Mouse (Mus musculus) large intestine, adult 2 months (tissue): Measurements from ENCODE around the gene Olfr108. TPM values are rescaled to one million over a fixed set of nuclear protein-coding genes. Genes with fewer than 3 reads are reported as not detected.

Source experiments
- DNase-seq: peaks from one replicate; pipeline ENCODE4 v3.0.0-alpha.2; 2012; ENCODE audit warnings: low read depth, low spot score
- WGBS: fragments of 180-500 bp; shearing (Covaris S2); methylation state at CpG from one replicate; pipeline ENCODE4 v1.1.7; 2018; 5-methylcytosine and 5-hydroxymethylcytosine counted together
- polyA plus RNA-seq: library from polyadenylated mRNA; depleted of rRNA; stranded (reverse); fragments of >200 nt; gene quantifications from 2 replicates; pipeline ENCODE4 v1.2.3, GENCODE M21; 2012; rRNA removed

The Olfr108 gene
- polyA plus RNA-seq: not detected in 2 replicates

DNA sequence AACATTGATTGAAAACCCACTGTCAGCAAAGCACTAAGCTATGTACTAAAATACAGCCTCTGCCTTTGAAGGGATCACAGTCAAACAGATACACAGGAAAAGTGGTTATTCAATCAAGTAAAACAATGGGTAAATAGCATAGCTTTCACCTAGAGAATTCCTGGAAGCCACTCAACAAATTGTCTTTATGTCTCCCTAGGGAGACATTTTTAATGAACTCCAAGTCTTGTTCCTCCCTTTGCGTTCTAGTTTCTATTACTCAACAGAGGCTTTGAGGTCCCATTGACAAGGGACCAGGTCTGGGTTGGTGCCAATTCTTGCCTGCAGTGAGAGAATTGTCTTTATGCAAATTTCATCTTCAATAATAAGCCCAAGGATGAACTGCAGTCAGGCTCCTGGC lies at the start of gene Olfr108:
Gene Olfr108, plus strand, starts transcription at position 301 of the 400 bp plus-strand sequence.
- no peak for DNase-seq
- 86% methylated on average over 1 of the region's 1 CpGs for WGBS

DNA sequence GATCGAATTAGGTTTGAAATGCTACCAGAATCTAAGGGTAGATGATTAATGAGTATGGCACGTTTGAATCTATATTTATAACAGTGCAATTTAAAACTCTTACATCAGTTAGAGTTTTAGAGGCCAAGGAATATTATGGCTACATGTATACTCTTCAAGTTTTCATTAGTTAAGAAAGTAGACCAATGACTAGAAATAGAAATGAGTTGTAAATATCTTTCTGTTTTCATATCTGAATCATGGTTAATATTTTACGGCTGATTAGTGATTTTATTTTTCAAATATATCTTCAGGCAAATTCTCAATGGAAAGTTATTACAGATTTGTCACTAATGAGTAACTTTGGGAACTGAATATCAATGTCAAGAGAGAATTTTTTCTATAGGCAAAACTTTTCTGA lies 46.4 kb upstream of the Olfr108 start, which contains the start of gene Olfr107:
Gene Olfr107, plus strand, starts transcription at position 301 of the 400 bp plus-strand sequence.
- no peak for DNase-seq
- 83% methylated on average over 3 of the region's 3 CpGs for WGBS

GRCm38 (mm10) chr17:37413380-37413779 lies 31.9 kb upstream of the Olfr108 start:
- no peak for DNase-seq

GRCm38 (mm10) chr17:37458616-37459015 lies 13.3 kb downstream of the Olfr108 start, which contains the start of gene Olfr109:
TSS of gene Olfr109 (plus strand) at chr17:37458916.
- no peak for DNase-seq
- 88% methylated on average over 1 of the region's 1 CpGs for WGBS

- 62% methylated on average over 2 of the region's 2 CpGs for WGBS
- DNase-seq: no peak
Measured at GRCm38 (mm10) chr17:37483452-37483851, 38.2 kb downstream of the Olfr108 start, which contains the start of gene H2-M2. TSS of gene H2-M2 (minus strand) at chr17:37483552.

- no peak for DNase-seq
- WGBS: 56% methylated on average over 1 of the region's 1 CpGs
Measured at GRCm38 (mm10) chr17:37491930-37492518, 46.7 kb downstream of the Olfr108 start, which contains the start of gene Olfr110. TSS of gene Olfr110 (plus strand) at chr17:37492468.

Other genes with a start within 250 kb of the Olfr108 start
- not detected in 2 replicates for gene Olfr94, start 244.5 kb upstream of the Olfr108 start, polyA plus RNA-seq
- gene Olfr95, start 232.4 kb upstream of the Olfr108 start, polyA plus RNA-seq: not detected in 2 replicates
- gene Olfr96, start 225.3 kb upstream of the Olfr108 start, polyA plus RNA-seq: not detected in 2 replicates
- not detected in 2 replicates for gene Olfr97, start 208.2 kb upstream of the Olfr108 start, polyA plus RNA-seq
- not detected in 2 replicates for gene Olfr98, start 181.7 kb upstream of the Olfr108 start, polyA plus RNA-seq
- 9.6 and 9.8 TPM in 2 replicates for gene H2-M3, start 175.3 kb upstream of the Olfr108 start, polyA plus RNA-seq
- not detected in 2 replicates for gene Olfr99, start 162.0 kb upstream of the Olfr108 start, polyA plus RNA-seq
- gene Olfr101, start 141.2 kb upstream of the Olfr108 start, polyA plus RNA-seq: not detected in 2 replicates
- not detected in 2 replicates for gene Olfr102, start 128.4 kb upstream of the Olfr108 start, polyA plus RNA-seq
- gene Olfr103, start 105.8 kb upstream of the Olfr108 start, polyA plus RNA-seq: not detected in 2 replicates
- not detected in 2 replicates for gene Olfr104-ps, start 85.9 kb upstream of the Olfr108 start, polyA plus RNA-seq
- not detected in 2 replicates for gene Olfr105-ps, start 66.4 kb upstream of the Olfr108 start, polyA plus RNA-seq
- not detected in 2 replicates for gene Olfr106-ps, start 55.1 kb upstream of the Olfr108 start, polyA plus RNA-seq
- not detected in 2 replicates for gene Olfr107, start 46.3 kb upstream of the Olfr108 start, polyA plus RNA-seq
- gene Olfr109, start 13.4 kb downstream of the Olfr108 start, polyA plus RNA-seq: not detected in 2 replicates
- 1.8 and 2.3 TPM in 2 replicates for gene H2-M2, start 38.1 kb downstream of the Olfr108 start, polyA plus RNA-seq
- not detected in 2 replicates for gene Olfr110, start 47.0 kb downstream of the Olfr108 start, polyA plus RNA-seq
- gene Olfr111, start 62.5 kb downstream of the Olfr108 start, polyA plus RNA-seq: 0.07 TPM in 1 of 2 replicates, not detected in the other
- gene Olfr112, start 124.0 kb downstream of the Olfr108 start, polyA plus RNA-seq: not detected in 2 replicates
- gene Olfr113, start 132.2 kb downstream of the Olfr108 start, polyA plus RNA-seq: not detected in 2 replicates
- gene Olfr114, start 147.3 kb downstream of the Olfr108 start, polyA plus RNA-seq: not detected in 2 replicates
- not detected in 2 replicates for gene Olfr115, start 181.6 kb downstream of the Olfr108 start, polyA plus RNA-seq
- gene Olfr116, start 181.7 kb downstream of the Olfr108 start, polyA plus RNA-seq: not detected in 2 replicates
- gene Olfr117, start 218.3 kb downstream of the Olfr108 start, polyA plus RNA-seq: not detected in 2 replicates
- not detected in 2 replicates for gene Olfr118, start 221.5 kb downstream of the Olfr108 start, polyA plus RNA-seq